Mouse (Mus musculus) G1E (cell line): ENCODE data around the gene Rps28. TPM values are rescaled to one million over a fixed set of nuclear protein-coding genes. Genes with fewer than 3 reads are reported as not detected.
"Not testable (repeated sequence)": the region's sequence is repeated elsewhere in the genome, so short reads cannot be mapped to it uniquely, and the experiment has no call there.

Experiments
- ATAC-seq: 2 replicates; pipeline ENCODE4 v1.8.0; 2016; ENCODE audit warnings: mild to moderate bottlenecking; ENCODE audit not compliant: insufficient number of reproducible peaks, poor library complexity, low FRiP score, severe bottlenecking; ENCODE audit errors: extremely low read depth
- DNase-seq: peaks from one replicate; pipeline ENCODE4 v3.0.0; 2012; ENCODE audit warnings: low spot score
- H3K27me3 ChIP-seq: 2 replicates; pipeline ENCODE4 v1.6.1; 2012; ENCODE audit warnings: mild to moderate bottlenecking, low read length, inconsistent platforms; ENCODE audit not compliant: insufficient read depth
- H3K36me3 ChIP-seq: replicated peaks from 2 replicates; pipeline ENCODE3; 2012; ENCODE audit warnings: mild to moderate bottlenecking, inconsistent platforms
- H3K4me1 ChIP-seq: 2 replicates; pipeline ENCODE4 v1.6.1; 2012; ENCODE audit warnings: low read depth, low read length, inconsistent platforms, mixed read lengths; ENCODE audit not compliant: insufficient read depth
- H3K4me3 ChIP-seq: 2 replicates; pipeline ENCODE4 v1.5.1; 2012; ENCODE audit warnings: low read depth, mild to moderate bottlenecking, inconsistent platforms, low read length, moderate library complexity, mixed read lengths
- H3K9me3 ChIP-seq: replicated peaks from 2 replicates; pipeline ENCODE4 v1.6.1; 2012; ENCODE audit warnings: inconsistent platforms
- CTCF ChIP-seq: IDR thresholded peaks from 2 replicates; pipeline ENCODE4 v1.5.1; 2012; ENCODE audit warnings: low read depth, low read length, inconsistent platforms, mixed read lengths
- GATA1 ChIP-seq: IDR thresholded peaks from 2 replicates; pipeline ENCODE4 v1.6.1; 2012; ENCODE audit warnings: borderline replicate concordance, low read length, inconsistent platforms, mixed read lengths
- GATA2 ChIP-seq: IDR thresholded peaks from 2 replicates; pipeline ENCODE4 v1.6.1; 2012; ENCODE audit warnings: low read depth, low read length, inconsistent platforms, borderline replicate concordance
- POLR2AphosphoS5 ChIP-seq: IDR thresholded peaks from 2 replicates; pipeline ENCODE4 v1.6.1; 2012; ENCODE audit warnings: low read depth, low read length, inconsistent platforms; ENCODE audit not compliant: insufficient replicate concordance
- TAL1 ChIP-seq: conservative IDR thresholded peaks from 2 replicates; pipeline ENCODE4 v1.6.1; 2012; ENCODE audit warnings: low read depth, low read length, inconsistent platforms, mixed read lengths
- polyA plus RNA-seq: library from polyadenylated mRNA; stranded (reverse); fragments of >175 nt; gene quantifications from 2 replicates; pipeline ENCODE4 v1.2.3, GENCODE M21; 2012
- total RNA-seq, 2 experiments: library from RNA; stranded (forward) in 1 of 2; stranded (reverse) in 1 of 2; fragments of 200-1000 nt in 1 of 2; fragments of >200 nt in 1 of 2; fragmentation: Nextera tagmentation in 1 of 2; gene quantifications; 2 replicates each; pipeline ENCODE4 v1.2.3; 2014 to 2017

The Rps28 gene
- total RNA-seq (2014; fragmentation: Nextera tagmentation) (381 and 417 TPM in 2 replicates), total RNA-seq (2017) (3,098 and 4,163 TPM in 2 replicates), polyA plus RNA-seq (4,132 and 6,951 TPM in 2 replicates)

- TF ChIP-seq POLR2AphosphoS5 (peak; percentile 95), TAL1 (no peak), GATA1 (no peak), GATA2 (no peak), CTCF (no peak)
- Histone ChIP-seq H3K9me3 (no peaks in the 10 kb centered on the region), H3K4me1 (peaks cover 62% of the 10 kb centered on the region), H3K27me3 (no peaks in the 10 kb centered on the region), H3K4me3 (peak within 1 kb of the TSS; percentile 81), H3K36me3 (peaks cover 80% of the 10 kb centered on the region)
- DNase-seq (peak; percentile 49), ATAC-seq (peak; percentile 85)
Measured at GRCm38 (mm10) chr17:33824084-33824996, at the start of gene Rps28, which contains the start of gene Ndufa7. Gene Rps28 (minus strand): TSS chr17:33824562. Gene Ndufa7 (plus strand): TSS chr17:33824572.

DNA sequence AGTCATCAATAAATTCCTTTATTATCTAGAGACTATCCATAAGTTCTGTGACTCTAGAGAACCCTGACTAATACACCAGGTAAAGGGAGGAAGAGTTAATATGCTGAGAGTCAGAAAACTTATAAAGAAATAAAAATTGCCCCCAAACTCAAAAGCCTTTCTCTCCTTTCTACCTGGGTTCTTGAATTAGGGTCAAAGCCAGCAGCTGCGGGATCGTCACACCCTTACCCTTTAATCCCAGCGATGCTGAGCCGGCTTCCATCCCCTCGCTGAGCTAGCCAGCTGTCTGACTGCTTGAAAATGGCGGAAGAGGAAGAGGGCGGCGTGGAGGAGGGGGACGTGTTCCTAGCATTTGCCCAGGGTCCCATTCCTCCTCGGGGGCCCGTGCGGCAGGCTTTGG lies 49.2 kb upstream of the Rps28 start, which contains the start of gene Gm7029:
Gene Gm7029, plus strand, starts transcription at position 301 of the 400 bp plus-strand sequence.
- H3K9me3 ChIP-seq, H3K27me3 ChIP-seq, DNase-seq, ATAC-seq, H3K4me1 ChIP-seq, H3K4me3 ChIP-seq: not testable (repeated sequence)
- H3K36me3 ChIP-seq = peaks cover 32% of the 10 kb centered on the region

GRCm38 (mm10) chr17:33865330-33866030 lies 41.1 kb upstream of the Rps28 start:
- no peak for TF ChIP-seq TAL1
- TF ChIP-seq GATA1 = no peak
- TF ChIP-seq CTCF = peak; percentile 62
- no peak for TF ChIP-seq GATA2
- TF ChIP-seq POLR2AphosphoS5 = no peak
- DNase-seq (peak; percentile 51), ATAC-seq (no peak)
- H3K9me3 ChIP-seq = no peaks in the 10 kb centered on the region
- peak overlapping the region; percentile 55; the same call in 1 of the 2 replicates for H3K4me3 ChIP-seq
- no peaks in the 10 kb centered on the region for H3K27me3 ChIP-seq
- H3K4me1 ChIP-seq = peaks cover 16% of the 10 kb centered on the region
- no peaks in the 10 kb centered on the region for H3K36me3 ChIP-seq

DNA sequence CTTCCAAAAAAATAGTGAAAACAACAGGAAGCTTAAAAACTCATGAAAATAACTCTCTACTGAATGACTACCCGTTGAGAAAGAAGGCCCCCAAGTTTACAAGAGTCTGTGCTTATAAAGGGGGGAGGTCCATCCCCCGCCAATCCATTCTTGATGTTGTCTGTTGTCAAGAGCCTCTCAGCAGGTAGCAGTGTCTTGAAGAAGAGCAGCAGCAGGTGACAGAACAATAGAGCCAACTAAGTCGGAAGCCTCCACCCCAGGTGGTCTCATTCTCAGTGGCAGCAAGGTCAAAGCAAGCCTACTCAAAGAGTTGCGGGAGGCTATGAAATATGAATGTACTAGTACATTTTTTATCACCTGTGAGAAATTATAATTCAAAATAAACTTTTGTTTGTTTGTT lies 33.5 kb upstream of the Rps28 start:
- no peak for TF ChIP-seq TAL1
- no peak for TF ChIP-seq CTCF
- no peak for TF ChIP-seq GATA2
- no peak for TF ChIP-seq GATA1
- TF ChIP-seq POLR2AphosphoS5 = no peak
- no peak overlapping the region for H3K4me3 ChIP-seq
- H3K9me3 ChIP-seq = peaks cover 2% of the 10 kb centered on the region; the same call in 1 of the 2 replicates
- no peak for DNase-seq
- H3K27me3 ChIP-seq = no peaks in the 10 kb centered on the region
- H3K4me1 ChIP-seq = no peaks in the 10 kb centered on the region
- H3K36me3 ChIP-seq = no peaks in the 10 kb centered on the region
- no peak for ATAC-seq

DNA sequence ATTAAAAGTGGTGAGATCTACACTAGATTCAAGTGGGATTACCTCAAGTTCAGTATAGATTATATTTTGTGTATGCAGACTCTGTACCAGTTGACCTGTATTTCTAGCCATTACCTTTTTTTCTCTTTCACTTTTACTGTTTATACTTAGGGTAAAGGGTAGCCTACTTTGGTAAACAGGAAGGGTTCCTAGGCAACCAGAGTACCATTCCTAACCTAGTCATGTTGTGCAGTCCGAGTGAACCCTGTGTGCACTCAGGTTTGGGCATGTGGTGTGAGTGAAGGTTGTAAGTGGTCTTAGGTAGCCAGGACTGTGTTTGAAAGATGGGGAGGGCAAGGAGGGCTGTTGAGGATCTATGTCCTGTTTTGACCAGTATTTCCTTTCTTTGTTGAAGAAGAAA lies 27.0 kb upstream of the Rps28 start:
- TF ChIP-seq GATA1 (no peak), TAL1 (no peak), POLR2AphosphoS5 (no peak), CTCF (no peak), GATA2 (no peak)
- H3K27me3 ChIP-seq = no peaks in the 10 kb centered on the region
- no peaks in the 10 kb centered on the region for H3K4me1 ChIP-seq
- no peaks in the 10 kb centered on the region for H3K9me3 ChIP-seq
- peaks cover 32% of the 10 kb centered on the region for H3K36me3 ChIP-seq
- H3K4me3 ChIP-seq = no peak overlapping the region
- DNase-seq (no peak), ATAC-seq (no peak)

DNA sequence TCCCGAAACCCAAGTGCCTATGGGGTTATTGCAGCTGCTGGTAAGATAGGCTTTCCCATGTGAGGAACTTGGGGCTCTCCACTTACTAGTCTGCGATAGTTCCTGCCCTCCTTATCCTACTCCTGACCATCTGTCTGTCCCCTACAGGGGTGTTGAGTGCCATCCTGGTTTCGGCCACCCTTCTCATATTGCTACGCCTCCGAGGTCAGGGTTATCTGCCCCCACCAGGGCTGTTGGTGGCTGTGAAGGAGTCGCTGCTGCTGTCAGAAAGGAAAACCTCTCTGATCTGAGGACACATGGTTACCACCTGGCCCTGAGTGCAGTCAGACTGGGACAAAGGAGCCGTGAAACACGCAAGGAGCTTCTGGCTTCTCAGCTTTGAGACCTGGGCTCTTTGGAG lies 23.8 kb upstream of the Rps28 start:
- ATAC-seq = no peak
- TF ChIP-seq POLR2AphosphoS5 = no peak
- TF ChIP-seq CTCF = no peak
- no peak for TF ChIP-seq TAL1
- TF ChIP-seq GATA2 = no peak
- Histone ChIP-seq H3K4me3 (no peak overlapping the region), H3K9me3 (no peaks in the 10 kb centered on the region), H3K4me1 (peaks cover 15% of the 10 kb centered on the region), H3K36me3 (peaks cover 37% of the 10 kb centered on the region), H3K27me3 (no peaks in the 10 kb centered on the region)
- no peak for DNase-seq
